Comparison of ENCODE assay signal across 8 mouse cellular contexts in genomic region chr2:33908374-33908773, GRCm38 (mm10). TPM values are rescaled to one million over a fixed set of nuclear protein-coding genes. Genes with fewer than 3 reads are reported as not detected.
DNase-seq lines count a peak whose midpoint lies in the region; ATAC-seq lines count a peak whose summit lies in the region.

No protein-coding gene starts in this region.

- H3K27ac ChIP-seq in hindbrain, embryonic 10.5 days: 0 out of 2 replicates have a peak overlapping the region, but pooled peaks have one; percentile 26
- H3K27ac ChIP-seq in hindbrain, embryonic 14.5 days: no peak overlapping the region
- H3K27ac ChIP-seq in embryonic facial prominence, embryonic 15.5 days (replicated peaks): peak overlapping the region; percentile 68
- H3K27ac ChIP-seq in limb, embryonic 11.5 days (replicated peaks; ENCODE audit: low read depth, low read length): peak overlapping the region; percentile 5; the same call in 1 of the 2 replicates

- no peak for ATAC-seq in hindbrain, embryonic 14.5 days (ENCODE audit: low FRiP score)
- peak; percentile 67 for ATAC-seq in embryonic facial prominence, embryonic 15.5 days (ENCODE audit: insufficient number of reproducible peaks, low FRiP score, low TSS enrichment, low read depth)
- peak; percentile 92 to 97 for ATAC-seq in hematopoietic stem cell, adult 5-6 weeks (replicated peaks in 1 of 2; ENCODE audit: insufficient read depth in 1 of 2, low FRiP score in 2 of 2, low TSS enrichment in 1 of 2, low read depth in 1 of 2, poor library complexity in 2 of 2, severe bottlenecking in 2 of 2)
- 0 out of 2 replicates have a peak, but pooled peaks have one; percentile 35 for ATAC-seq in limb, embryonic 11.5 days (ENCODE audit: insufficient number of reproducible peaks, low FRiP score, low TSS enrichment, low read depth)
- ATAC-seq in megakaryocyte progenitor cell, adult 5-6 weeks (replicated peaks; ENCODE audit: poor library complexity): peak; percentile 92

- DNase-seq in hindbrain, embryonic 10.5 days (ENCODE audit: low spot score): no peak
- DNase-seq in hindbrain, embryonic 14.5 days (ENCODE audit: low spot score): no peak
- DNase-seq in limb, embryonic 11.5 days (ENCODE audit: low spot score): peak; percentile 43
- DNase-seq in cerebellum, adult 18-20 months: no peak
- no peak for DNase-seq in adrenal gland, postnatal 25 days

- H3K4me2 ChIP-seq in hindbrain, embryonic 14.5 days (replicated peaks): no peak overlapping the region
- no peak overlapping the region for H3K4me2 ChIP-seq in embryonic facial prominence, embryonic 15.5 days (replicated peaks)
- H3K4me2 ChIP-seq in limb, embryonic 11.5 days (ENCODE audit: low read depth, severe bottlenecking): no peak overlapping the region

- no peak overlapping the region for H3K4me3 ChIP-seq in hindbrain, embryonic 10.5 days
- no peak overlapping the region for H3K4me3 ChIP-seq in hindbrain, embryonic 14.5 days (replicated peaks; ENCODE audit: low read length)
- no peak overlapping the region for H3K4me3 ChIP-seq in embryonic facial prominence, embryonic 15.5 days (replicated peaks)
- H3K4me3 ChIP-seq in limb, embryonic 11.5 days (ENCODE audit: low read depth, low read length): no peak overlapping the region

- H3K36me3 ChIP-seq in hindbrain, embryonic 10.5 days: no peaks in the 10 kb centered on the region
- no peaks in the 10 kb centered on the region for H3K36me3 ChIP-seq in hindbrain, embryonic 14.5 days (replicated peaks; ENCODE audit: control insufficient read depth, insufficient read depth)
- H3K36me3 ChIP-seq in embryonic facial prominence, embryonic 15.5 days: no peaks in the 10 kb centered on the region
- H3K36me3 ChIP-seq in limb, embryonic 11.5 days (ENCODE audit: control insufficient read depth, insufficient read depth, low read length): no peaks in the 10 kb centered on the region

- H3K4me1 ChIP-seq in hindbrain, embryonic 10.5 days (replicated peaks): 0 out of 2 replicates have a peak, but pooled peaks cover 3% of the 10 kb centered on the region
- no peaks in the 10 kb centered on the region for H3K4me1 ChIP-seq in hindbrain, embryonic 14.5 days (replicated peaks; ENCODE audit: control insufficient read depth, insufficient read depth, low read length)
- H3K4me1 ChIP-seq in embryonic facial prominence, embryonic 15.5 days: peaks cover 7% of the 10 kb centered on the region
- H3K4me1 ChIP-seq in limb, embryonic 11.5 days (ENCODE audit: control insufficient read depth, insufficient read depth, low read length): no peaks in the 10 kb centered on the region

- H3K27me3 ChIP-seq in hindbrain, embryonic 10.5 days (ENCODE audit: insufficient read depth, poor library complexity, severe bottlenecking): no peaks in the 10 kb centered on the region
- no peaks in the 10 kb centered on the region for H3K27me3 ChIP-seq in hindbrain, embryonic 14.5 days (ENCODE audit: control insufficient read depth, insufficient read depth, low read length)
- H3K27me3 ChIP-seq in embryonic facial prominence, embryonic 15.5 days: no peaks in the 10 kb centered on the region
- H3K27me3 ChIP-seq in limb, embryonic 11.5 days (ENCODE audit: control insufficient read depth, insufficient read depth, low read length): no peaks in the 10 kb centered on the region

- H3K9ac ChIP-seq in hindbrain, embryonic 14.5 days: no peak overlapping the region
- no peak overlapping the region for H3K9ac ChIP-seq in embryonic facial prominence, embryonic 15.5 days
- H3K9ac ChIP-seq in limb, embryonic 11.5 days (ENCODE audit: low read length): no peak overlapping the region

- H3K9me3 ChIP-seq in hindbrain, embryonic 10.5 days: peaks cover 3% of the 10 kb centered on the region; the same call in 1 of the 2 replicates
- H3K9me3 ChIP-seq in hindbrain, embryonic 14.5 days (ENCODE audit: control insufficient read depth, low read length): no peaks in the 10 kb centered on the region
- no peaks in the 10 kb centered on the region for H3K9me3 ChIP-seq in embryonic facial prominence, embryonic 15.5 days (replicated peaks)
- no peaks in the 10 kb centered on the region for H3K9me3 ChIP-seq in limb, embryonic 11.5 days (ENCODE audit: control insufficient read depth, low read length)

- WGBS in hindbrain, embryonic 10.5 days: 71% methylated on average over 8 of the region's 8 CpGs
- 74% methylated on average over 8 of the region's 8 CpGs for WGBS in hindbrain, embryonic 14.5 days
- WGBS in embryonic facial prominence, embryonic 15.5 days: 10% methylated on average over 8 of the region's 8 CpGs
- whole genome bisulfite sequencing in limb, embryonic 11.5 days: 63% methylated on average over 8 of the region's 8 CpGs

RNA-seq across cellular contexts. Expression of gene Mvb12b, which starts 20.6 kb away (rescaled TPM):
- 22.7 and 28.8 TPM in 2 replicates for polyA plus RNA-seq in hindbrain, embryonic 10.5 days (2016; fragmentation: Nextera tagmentation; extraction: Ambion mirVana)
- 48.0 and 54.9 TPM in 2 replicates for polyA plus RNA-seq in hindbrain, embryonic 14.5 days (2014; fragmentation: Nextera tagmentation; extraction: Ambion mirVana)
- 21.7 and 22.8 TPM in 2 replicates for polyA plus RNA-seq in embryonic facial prominence, embryonic 15.5 days (2015; fragmentation: Nextera tagmentation; extraction: Ambion mirVana)
- total RNA-seq in hematopoietic stem cell, adult 5-6 weeks (2017): 19.3 and 21.6 TPM in 2 replicates
- polyA plus RNA-seq in limb, embryonic 11.5 days (2014; fragmentation: Nextera tagmentation; extraction: Ambion mirVana): 16.9 and 18.5 TPM in 2 replicates
- 30.0 and 37.1 TPM in 2 replicates for total RNA-seq in megakaryocyte progenitor cell, adult 5-6 weeks (2015)
- 12.9 and 14.8 TPM in 2 replicates for total RNA-seq in megakaryocyte progenitor cell, adult 5-6 weeks (2017)
- total RNA-seq in adrenal gland, postnatal 25 days (2021): 12.2 and 20.9 TPM in 2 replicates
